Mouse (Mus musculus) cerebellum, adult 2 months (tissue): ENCODE results near the gene L3mbtl1.

ENCODE experiments used
- CTCF ChIP-seq: fragments of 200-500 bp; IDR thresholded peaks from 2 replicates; pipeline ENCODE4 v1.5.1; 2011; ENCODE audit warnings: low read depth, mild to moderate bottlenecking, control low read depth, low read length, moderate library complexity, borderline replicate concordance; ENCODE audit not compliant: insufficient read depth
- POLR2A ChIP-seq: fragments of 200-500 bp; IDR thresholded peaks from 2 replicates; pipeline ENCODE4 v1.6.1; 2011; ENCODE audit warnings: low read length, control low read depth, borderline replicate concordance; ENCODE audit not compliant: insufficient read depth

DNA sequence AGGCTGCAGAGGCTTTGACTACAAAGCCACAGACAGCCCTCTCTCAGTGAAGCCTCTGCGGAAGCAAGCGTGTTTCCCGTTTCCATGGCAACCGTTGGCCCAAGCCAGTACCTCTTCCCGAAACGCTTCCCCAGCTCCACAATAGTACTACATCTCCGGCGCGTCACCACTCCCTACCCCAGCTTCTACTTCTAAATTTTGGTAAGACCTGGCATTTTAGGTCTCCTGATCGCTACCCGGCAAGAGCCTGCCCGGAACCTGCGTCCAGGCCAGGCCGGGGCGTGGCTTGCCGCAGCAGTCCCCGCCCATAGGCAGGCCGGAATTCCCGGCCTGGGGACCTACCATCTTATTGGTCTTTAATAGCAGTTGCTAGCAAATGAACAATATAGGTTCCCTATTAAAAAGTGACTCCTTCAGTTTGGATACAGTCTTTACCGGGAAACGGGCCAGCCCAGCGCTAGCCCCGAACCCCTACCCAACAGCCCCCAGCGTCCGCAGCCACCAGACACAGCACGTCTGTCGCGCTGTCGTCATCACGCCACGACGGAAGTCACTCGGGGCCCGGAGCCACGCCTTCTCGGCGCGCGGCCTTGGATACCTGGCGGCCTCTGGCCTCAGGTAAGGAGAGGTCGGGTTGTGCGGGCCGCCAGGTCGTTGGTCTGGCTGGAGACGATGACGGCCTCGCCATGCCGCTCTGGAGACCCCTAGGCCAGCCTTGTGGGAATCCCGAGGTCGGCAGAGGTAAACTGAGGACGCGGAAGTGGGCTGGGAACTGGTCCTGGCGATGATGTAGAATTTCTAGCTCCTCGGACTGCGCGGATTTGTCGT, 73.9 kb downstream of the L3mbtl1 start, which contains the start of gene Ift52:
- TF ChIP-seq POLR2A (0 out of 2 replicates have a peak, but pooled peaks have one; percentile 61), CTCF (no peak)
